Mouse (Mus musculus): ENCODE measurements at regions not wholly inside any gene's neighbourhood (a gene's known extent, or its start where the extent isn't known, plus 50 kb on each side); places are given as distances from the start of the nearest gene placed in this dataset.
A peak's percentile ranks its signal among the peaks of the same experiment; 100 is the strongest.

DNA sequence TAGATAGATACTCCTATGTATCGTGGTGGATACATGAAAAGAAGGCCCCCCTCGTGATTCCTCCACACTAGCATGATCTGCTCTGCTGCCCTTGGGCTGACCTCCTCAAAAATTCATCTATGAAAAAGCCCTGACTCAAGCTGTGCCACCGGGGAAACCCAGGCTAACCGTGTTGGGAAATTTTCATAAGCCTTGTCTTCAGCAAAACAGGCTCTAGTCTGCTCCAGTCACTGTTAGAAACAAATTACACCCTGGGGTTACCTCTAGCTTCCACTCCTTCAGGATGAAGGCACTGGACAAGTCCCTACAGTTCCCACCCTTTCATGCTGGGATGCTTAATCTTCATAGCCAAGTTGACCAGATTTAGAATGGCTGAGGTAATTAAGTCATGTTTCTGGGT, 315.0 kb upstream of the Nrp1 start:
- DNase-seq (ENCODE audit: low read depth, low spot score) = no peak

- no peak for DNase-seq (ENCODE audit: low read depth, low spot score)
Observed at GRCm38 (mm10) chr8:128056251-128056650, 302.2 kb upstream of the Nrp1 start.

DNA sequence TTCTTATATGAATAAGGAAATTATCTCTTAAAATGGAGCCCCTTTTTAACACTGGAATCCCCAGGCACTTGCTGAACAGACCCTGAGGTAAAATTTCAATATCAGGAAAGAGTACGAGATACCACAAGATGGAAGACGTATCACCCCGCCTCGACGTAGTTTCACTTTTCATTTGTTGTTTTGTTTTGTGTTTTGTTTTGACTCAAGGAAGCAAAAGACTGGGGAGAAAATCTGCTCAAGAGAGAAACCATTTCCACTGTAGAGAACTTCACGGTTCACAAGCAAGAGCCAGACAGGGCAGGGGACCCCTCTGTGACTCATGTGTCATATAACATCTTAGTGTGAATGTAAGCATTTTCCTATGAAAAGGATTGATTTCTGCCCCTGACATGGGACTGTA, 300.6 kb upstream of the Nrp1 start:
- no peak for DNase-seq (ENCODE audit: low read depth, low spot score)

- no peak for DNase-seq (ENCODE audit: low read depth, low spot score)
Observed at GRCm38 (mm10) chr8:128059817-128060216, 298.6 kb upstream of the Nrp1 start.

GRCm38 (mm10) chr8:128064211-128064610, 294.2 kb upstream of the Nrp1 start:
- DNase-seq (ENCODE audit: low read depth, low spot score) = no peak

DNA sequence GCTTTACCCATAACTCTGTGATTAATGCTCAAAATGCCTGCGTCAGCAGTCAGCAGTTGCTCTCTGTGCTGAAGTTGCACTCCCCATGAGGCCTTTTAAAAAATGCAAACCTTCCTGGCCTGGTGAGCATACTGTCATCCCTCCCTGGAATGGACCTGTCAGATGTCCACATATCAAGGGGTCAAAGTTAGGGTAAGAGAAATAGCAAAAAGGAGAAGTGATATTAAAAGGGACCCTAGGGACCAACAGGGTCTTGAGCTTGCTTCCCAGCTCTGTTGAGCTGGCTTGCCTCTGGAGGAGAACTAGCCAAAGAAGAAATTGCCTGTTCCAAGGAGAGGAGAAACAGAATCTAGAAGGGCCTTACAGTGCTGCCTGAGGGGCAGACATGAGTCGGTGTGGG, 293.3 kb upstream of the Nrp1 start:
- no peak for DNase-seq (ENCODE audit: low read depth, low spot score)

DNA sequence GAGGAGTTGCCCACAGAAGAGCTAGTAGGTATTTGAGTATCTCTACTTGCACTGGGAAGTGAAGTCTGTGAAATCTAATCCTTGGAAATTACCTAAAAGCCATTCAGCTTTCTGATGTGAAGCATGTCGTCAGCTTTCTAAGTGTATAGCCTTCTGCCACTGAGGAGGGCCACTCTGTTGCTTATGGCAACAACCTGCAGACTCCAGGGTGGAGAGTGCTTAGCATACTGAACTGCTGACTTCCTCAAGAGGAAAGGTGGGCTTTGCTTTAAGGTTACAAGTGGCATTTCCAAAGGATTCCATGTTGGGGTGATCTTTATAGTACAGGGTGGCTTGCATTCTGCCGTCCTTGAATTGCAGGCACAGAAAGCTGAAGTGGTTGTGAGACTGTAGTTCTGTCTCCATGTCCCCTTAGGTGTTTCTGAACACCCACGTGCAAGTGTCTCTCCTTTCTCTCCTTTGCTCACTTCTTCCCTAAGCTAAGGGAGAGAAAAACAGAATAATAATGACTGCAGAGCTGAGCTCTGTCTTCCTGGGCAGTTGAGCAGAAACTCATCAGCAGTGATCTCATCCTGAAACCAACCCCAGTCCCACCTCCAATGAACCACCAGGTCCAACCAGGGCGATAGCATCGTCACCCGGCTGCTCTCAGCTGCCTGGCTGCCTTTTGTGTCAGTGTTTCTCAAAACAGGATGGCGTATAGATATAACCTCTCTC, 292.3 kb upstream of the Nrp1 start:
- no peak for DNase-seq (ENCODE audit: low read depth, low spot score)

GRCm38 (mm10) chr8:128069749-128070148, 288.7 kb upstream of the Nrp1 start:
- peak; percentile 35 for DNase-seq (ENCODE audit: low read depth, low spot score)

DNA sequence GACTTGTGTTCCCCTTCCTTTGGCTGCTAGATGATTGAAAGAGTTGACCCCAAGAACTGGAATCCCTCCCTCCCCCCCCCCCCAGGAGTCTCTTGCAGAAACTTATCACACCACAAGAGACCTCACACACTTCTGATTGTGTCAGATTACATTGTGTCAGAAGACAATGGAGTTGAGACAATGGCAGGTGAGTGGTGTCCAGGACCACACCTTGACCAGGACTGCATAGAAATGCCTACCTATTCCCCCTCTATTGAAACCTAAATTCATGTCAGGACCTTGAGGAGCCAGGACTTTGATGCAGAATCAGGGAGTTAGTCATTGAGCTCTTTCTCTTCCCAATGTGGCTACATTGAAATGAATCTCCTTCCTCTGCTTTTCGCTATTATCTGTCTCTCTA, 282.8 kb upstream of the Nrp1 start:
- DNase-seq (ENCODE audit: low read depth, low spot score) = no peak

DNA sequence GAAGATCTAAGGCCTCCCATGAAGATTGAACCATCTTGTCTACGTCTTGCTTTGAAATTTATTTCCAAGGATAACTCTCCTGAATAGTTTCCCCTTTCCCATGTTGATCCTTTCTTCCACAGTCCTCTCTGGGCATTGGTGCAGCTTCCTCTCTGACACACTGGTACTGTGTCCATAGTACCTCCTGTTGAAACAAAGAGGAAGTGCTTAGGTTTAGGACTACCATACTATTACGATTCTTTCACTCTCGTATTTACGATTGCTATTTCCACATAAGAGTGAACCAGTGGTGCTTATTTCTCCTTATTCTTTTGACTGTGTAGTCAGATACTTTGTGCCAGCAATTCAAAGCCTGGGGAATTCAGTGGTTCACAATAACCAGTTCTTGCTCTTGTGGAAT, 282.2 kb upstream of the Nrp1 start:
- no peak for DNase-seq (ENCODE audit: low read depth, low spot score)

GRCm38 (mm10) chr8:128078740-128079139, 279.7 kb upstream of the Nrp1 start:
- DNase-seq (ENCODE audit: low read depth, low spot score) = no peak

DNA sequence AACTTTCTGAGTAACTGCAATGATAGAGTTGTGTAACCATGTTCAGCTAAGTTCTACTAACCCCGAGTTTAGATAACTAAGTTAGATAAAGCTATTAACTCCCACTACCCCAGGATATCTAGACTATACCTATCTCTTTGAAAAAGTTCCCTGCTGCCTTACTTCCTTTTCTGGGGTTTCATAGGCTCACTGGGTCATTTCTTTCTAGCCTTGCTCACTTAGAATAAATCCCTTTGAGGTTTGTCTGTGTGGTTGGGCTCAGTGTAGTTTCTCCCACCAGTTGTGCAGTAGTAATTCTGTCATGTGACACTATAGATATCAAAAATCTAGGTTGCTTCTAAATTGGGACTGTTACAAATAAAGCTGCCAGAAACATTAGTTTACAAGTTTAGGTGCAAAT, 272.6 kb upstream of the Nrp1 start:
- DNase-seq (ENCODE audit: low read depth, low spot score) = no peak

DNA sequence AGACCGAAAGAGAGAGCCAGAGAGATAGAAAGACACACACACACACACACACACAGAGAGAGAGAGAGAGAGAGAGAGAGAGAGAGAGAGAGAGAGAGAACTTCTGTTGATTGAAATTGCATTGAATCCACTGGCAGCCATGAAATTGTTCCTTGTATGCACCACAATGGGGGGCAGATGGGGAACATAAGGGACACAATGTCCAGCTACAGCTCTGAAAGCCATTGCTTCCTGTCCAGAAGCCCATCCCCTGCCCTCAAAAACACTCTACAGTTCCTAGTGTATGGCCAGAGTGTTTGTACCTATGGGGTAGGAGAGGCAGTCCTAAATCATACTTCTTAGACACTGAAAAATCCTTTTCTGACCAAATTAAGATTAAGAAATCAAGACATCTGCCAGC, 270.9 kb upstream of the Nrp1 start:
- no peak for DNase-seq (ENCODE audit: low read depth, low spot score)

DNA sequence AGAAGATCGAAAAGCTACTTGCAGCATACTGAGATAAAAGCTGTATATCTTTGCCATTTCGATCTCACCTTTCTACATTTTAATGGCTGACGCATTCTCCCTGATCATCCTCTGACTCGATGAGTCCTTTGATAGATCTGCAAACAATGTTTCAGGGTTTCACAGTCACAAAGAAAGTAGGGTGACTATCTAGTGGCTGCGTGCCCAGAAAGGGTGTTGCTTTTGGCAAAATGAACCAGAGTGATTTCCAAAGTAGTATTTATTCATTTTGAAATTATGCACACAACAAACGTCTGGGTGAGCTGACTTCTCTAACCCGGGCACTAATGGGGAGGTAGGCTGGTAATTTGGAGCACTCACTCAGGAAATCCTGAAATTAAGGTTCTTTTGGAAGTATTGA, 265.6 kb upstream of the Nrp1 start:
- no peak for DNase-seq (ENCODE audit: low read depth, low spot score)

- DNase-seq (ENCODE audit: low read depth, low spot score) = no peak
Observed at GRCm38 (mm10) chr8:128095451-128095850, 263.0 kb upstream of the Nrp1 start.

- no peak for DNase-seq (ENCODE audit: low read depth, low spot score)
Observed at GRCm38 (mm10) chr8:128097601-128098000, 260.8 kb upstream of the Nrp1 start.

DNA sequence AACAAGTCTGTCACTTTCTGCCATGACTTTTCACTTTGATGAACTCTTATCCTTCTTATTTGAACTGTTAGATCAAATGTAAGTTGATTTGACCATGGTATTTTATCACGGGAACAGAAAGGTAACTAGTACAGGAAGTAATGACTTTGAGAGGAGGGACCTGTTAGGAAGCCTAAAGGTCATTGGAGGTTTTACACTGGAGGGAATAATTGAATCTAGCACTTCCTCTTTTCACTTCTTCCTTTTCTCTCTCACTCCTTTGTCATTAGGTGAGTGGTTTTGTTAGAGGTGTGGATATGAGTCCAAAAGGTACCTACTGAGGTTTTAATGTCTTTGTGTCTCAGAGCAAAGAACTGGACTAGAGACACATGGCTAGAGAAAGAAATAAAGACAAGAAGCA, 255.0 kb upstream of the Nrp1 start:
- no peak for DNase-seq (ENCODE audit: low read depth, low spot score)

GRCm38 (mm10) chr8:128106569-128106968, 251.8 kb upstream of the Nrp1 start:
- DNase-seq (ENCODE audit: low read depth, low spot score) = no peak

DNA sequence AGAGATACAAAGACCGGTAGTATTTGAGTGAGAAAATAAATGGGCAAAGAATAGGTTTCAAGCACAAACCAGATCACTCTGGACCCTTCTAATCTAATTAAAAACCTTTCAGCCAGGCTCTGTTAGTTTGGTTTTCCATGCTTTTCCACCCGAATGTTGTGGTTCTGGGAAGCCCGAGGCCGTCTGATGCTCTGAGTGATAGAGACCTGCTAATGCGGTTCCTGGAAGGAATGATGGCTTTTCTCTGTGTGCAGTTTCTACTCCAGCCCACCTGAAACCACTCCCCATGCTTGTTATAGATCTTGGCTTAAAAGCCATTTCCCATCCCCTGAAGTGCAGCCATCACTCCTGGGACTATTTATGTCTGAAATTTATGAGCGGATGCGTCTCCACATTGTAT, 251.4 kb upstream of the Nrp1 start:
- DNase-seq (ENCODE audit: low read depth, low spot score) = no peak

GRCm38 (mm10) chr8:128109036-128109435, 249.4 kb upstream of the Nrp1 start:
- no peak for DNase-seq (ENCODE audit: low read depth, low spot score)

GRCm38 (mm10) chr8:128111132-128111531, 247.3 kb upstream of the Nrp1 start:
- DNase-seq (ENCODE audit: low read depth, low spot score) = no peak

DNA sequence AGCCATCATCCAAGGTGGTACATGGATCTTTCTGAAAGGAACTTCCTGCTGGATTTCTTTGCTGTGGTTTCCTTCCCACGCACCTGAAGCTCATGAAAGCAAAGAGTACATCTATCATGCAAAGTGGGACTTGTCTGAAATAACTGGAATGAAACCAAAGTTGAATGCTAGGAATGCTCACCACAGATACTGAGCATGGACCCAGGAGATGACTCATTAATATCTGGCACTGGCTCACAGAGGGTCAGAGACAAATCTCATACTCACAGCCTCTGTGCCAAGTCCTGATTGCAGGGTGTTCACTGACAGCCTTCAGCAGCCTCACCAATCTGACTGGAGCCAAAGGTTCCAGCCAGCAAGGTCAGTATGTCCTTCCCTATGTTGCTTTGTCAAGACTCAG, 245.3 kb upstream of the Nrp1 start:
- no peak for DNase-seq (ENCODE audit: low read depth, low spot score)

- no peak for DNase-seq (ENCODE audit: low read depth, low spot score)
Observed at GRCm38 (mm10) chr8:128141290-128141966, 217.0 kb upstream of the Nrp1 start.

Measured in telencephalon, adult 2 months (tissue).